Mouse (Mus musculus) stomach, embryonic 15.5 days (tissue): ENCODE data around the gene Tenm2. TPM values are rescaled to one million over a fixed set of nuclear protein-coding genes. Genes with fewer than 3 reads are reported as not detected.

ENCODE experiments used
- ATAC-seq: fragments of 200-750 bp; cut with Nextera tagmentation; 2 replicates; pipeline ENCODE4 v1.8.0; 2017; ENCODE audit warnings: low read depth, moderate number of reproducible peaks, moderate TSS enrichment; ENCODE audit not compliant: insufficient read depth, low FRiP score
- H3K27ac ChIP-seq: fragments of 300-500 bp; sonication (generic); 2 replicates; pipeline ENCODE4 v1.5.1; 2015; ENCODE audit warnings: mild to moderate bottlenecking, inconsistent platforms
- H3K27me3 ChIP-seq: fragments of 300-500 bp; sonication (generic); replicated peaks from 2 replicates; pipeline ENCODE4 v1.6.1; 2015; ENCODE audit warnings: inconsistent platforms
- H3K36me3 ChIP-seq: fragments of 300-500 bp; sonication (generic); 2 replicates; pipeline ENCODE4 v1.6.1; 2015; ENCODE audit warnings: inconsistent platforms
- H3K4me1 ChIP-seq: fragments of 300-500 bp; sonication (generic); 2 replicates; pipeline ENCODE4 v1.6.1; 2015; ENCODE audit warnings: inconsistent platforms
- H3K4me2 ChIP-seq: fragments of 300-500 bp; sonication (generic); 2 replicates; pipeline ENCODE4 v1.6.1; 2015; ENCODE audit warnings: mild to moderate bottlenecking, inconsistent platforms
- H3K4me3 ChIP-seq: fragments of 300-500 bp; sonication (generic); replicated peaks from 2 replicates; pipeline ENCODE4 v1.5.1; 2015; ENCODE audit warnings: inconsistent platforms
- H3K9ac ChIP-seq: fragments of 300-500 bp; sonication (generic); 2 replicates; pipeline ENCODE4 v1.6.1; 2015; ENCODE audit warnings: inconsistent platforms
- H3K9me3 ChIP-seq: fragments of 300-500 bp; sonication (generic); 2 replicates; pipeline ENCODE4 v1.6.1; 2016; ENCODE audit warnings: inconsistent platforms
- WGBS: fragments of 180-500 bp; shearing (Covaris S2); methylation state at CpG from one replicate; pipeline ENCODE4 v1.1.7; 2015; 5-methylcytosine and 5-hydroxymethylcytosine counted together
- polyA plus RNA-seq: library from polyadenylated mRNA; unstranded; fragments of >200 nt; fragmentation: Nextera tagmentation; extraction: Ambion mirVana; gene quantifications from 2 replicates; pipeline ENCODE4 v1.2.1, GENCODE M21; 2015

The Tenm2 gene
- polyA plus RNA-seq, 1 experiment from 2014 or later = 1.6 TPM

DNA sequence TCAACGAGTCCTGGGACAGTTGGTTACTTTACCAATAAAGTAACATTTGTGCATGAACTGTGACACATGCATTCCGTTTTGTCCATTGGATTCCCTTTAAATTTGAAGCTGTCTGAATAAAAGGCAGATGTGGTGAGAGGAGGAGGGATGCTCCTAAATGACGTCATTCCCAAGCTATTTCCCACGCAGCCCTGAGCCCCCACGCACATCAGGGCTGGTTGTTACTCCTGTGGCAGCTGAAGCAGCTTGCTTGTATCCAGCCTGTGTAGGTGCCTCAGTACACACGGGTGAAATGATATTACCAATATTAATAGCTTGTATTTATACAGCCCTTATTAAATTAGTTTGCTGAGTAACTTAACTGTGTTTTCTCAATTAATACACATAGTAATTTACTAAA is 884.0 kb downstream of the Tenm2 start:
- Histone ChIP-seq H3K4me2 (no peak overlapping the region), H3K9me3 (no peaks in the 10 kb centered on the region), H3K4me1 (no peaks in the 10 kb centered on the region), H3K9ac (no peak overlapping the region), H3K27ac (no peak overlapping the region), H3K27me3 (no peaks in the 10 kb centered on the region), H3K36me3 (no peaks in the 10 kb centered on the region), H3K4me3 (no peak overlapping the region)
- ATAC-seq = no peak
- 40% methylated on average over 6 of the region's 6 CpGs for WGBS

- no peak overlapping the region for H3K4me3 ChIP-seq
- no peaks in the 10 kb centered on the region for H3K27me3 ChIP-seq
- no peak overlapping the region for H3K4me2 ChIP-seq
- no peak for ATAC-seq
- no peak overlapping the region for H3K27ac ChIP-seq
- no peaks in the 10 kb centered on the region for H3K4me1 ChIP-seq
- no peak overlapping the region for H3K9ac ChIP-seq
- no peaks in the 10 kb centered on the region for H3K9me3 ChIP-seq
- H3K36me3 ChIP-seq = no peaks in the 10 kb centered on the region
- 70% methylated on average over 6 of the region's 6 CpGs for WGBS
Observed at GRCm38 (mm10) chr11:36351341-36351740, 884.4 kb downstream of the Tenm2 start.

DNA sequence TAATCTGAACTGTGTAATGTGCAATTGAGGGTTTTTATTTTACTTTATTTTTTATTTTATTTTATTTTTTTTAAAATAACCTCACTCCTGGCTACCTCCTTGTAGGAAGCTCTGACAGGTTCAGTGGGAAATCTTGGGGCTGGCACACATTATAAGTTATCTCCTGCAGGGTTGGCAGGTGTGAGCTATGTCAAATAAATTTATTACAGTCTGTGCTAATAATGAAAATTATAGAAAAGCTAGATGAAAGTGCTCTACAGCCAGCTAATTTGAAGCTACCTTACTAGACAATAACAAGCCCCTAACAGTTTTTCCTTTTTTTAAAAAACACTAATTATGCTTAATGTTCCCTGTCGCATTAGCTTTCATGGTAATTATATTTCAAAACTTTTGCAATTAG is 885.5 kb downstream of the Tenm2 start:
- 86% methylated on average over 1 of the region's 1 CpGs for WGBS
- H3K36me3 ChIP-seq = no peaks in the 10 kb centered on the region
- H3K4me1 ChIP-seq = no peaks in the 10 kb centered on the region
- no peaks in the 10 kb centered on the region for H3K27me3 ChIP-seq
- H3K4me3 ChIP-seq = no peak overlapping the region
- H3K4me2 ChIP-seq = no peak overlapping the region
- no peak overlapping the region for H3K9ac ChIP-seq
- ATAC-seq = no peak
- H3K27ac ChIP-seq = no peak overlapping the region
- no peaks in the 10 kb centered on the region for H3K9me3 ChIP-seq

DNA sequence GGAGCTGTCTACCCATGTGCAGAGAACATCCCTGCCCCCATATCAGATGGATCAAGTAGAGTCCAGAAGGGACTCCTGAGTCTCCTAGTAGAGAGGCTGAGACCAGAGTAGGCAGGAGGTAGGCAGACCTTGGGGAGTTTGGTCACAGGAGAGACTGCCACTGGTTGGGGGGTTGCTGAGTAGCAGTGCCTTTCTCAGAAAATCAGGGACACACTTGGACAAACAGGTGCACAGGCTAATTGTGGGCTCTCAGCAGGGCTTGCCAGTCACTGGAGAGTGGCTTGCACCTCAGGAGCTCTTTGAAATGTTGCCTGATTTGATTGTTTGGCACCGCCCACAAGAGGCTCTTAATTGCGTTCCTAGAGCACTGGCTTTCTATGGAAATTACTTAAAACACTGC is 885.9 kb downstream of the Tenm2 start:
- WGBS = 78% methylated on average over 2 of the region's 2 CpGs
- Histone ChIP-seq H3K4me2 (no peak overlapping the region), H3K36me3 (no peaks in the 10 kb centered on the region), H3K27ac (no peak overlapping the region), H3K9me3 (no peaks in the 10 kb centered on the region), H3K4me3 (no peak overlapping the region), H3K27me3 (no peaks in the 10 kb centered on the region), H3K4me1 (no peaks in the 10 kb centered on the region), H3K9ac (no peak overlapping the region)
- no peak for ATAC-seq

- no peak overlapping the region for H3K4me3 ChIP-seq
- H3K27ac ChIP-seq = no peak overlapping the region
- H3K9me3 ChIP-seq = no peaks in the 10 kb centered on the region
- H3K27me3 ChIP-seq = no peaks in the 10 kb centered on the region
- H3K9ac ChIP-seq = no peak overlapping the region
- H3K36me3 ChIP-seq = no peaks in the 10 kb centered on the region
- no peak for ATAC-seq
- 88% methylated on average over 3 of the region's 3 CpGs for WGBS
- no peaks in the 10 kb centered on the region for H3K4me1 ChIP-seq
- H3K4me2 ChIP-seq = no peak overlapping the region
Observed at GRCm38 (mm10) chr11:36341799-36342198, 894.0 kb downstream of the Tenm2 start.

GRCm38 (mm10) chr11:36338424-36338823 is 897.3 kb downstream of the Tenm2 start:
- no peaks in the 10 kb centered on the region for H3K36me3 ChIP-seq
- no peaks in the 10 kb centered on the region for H3K27me3 ChIP-seq
- H3K9me3 ChIP-seq = no peaks in the 10 kb centered on the region
- no peak overlapping the region for H3K4me2 ChIP-seq
- H3K9ac ChIP-seq = no peak overlapping the region
- H3K4me3 ChIP-seq = no peak overlapping the region
- WGBS = 50% methylated on average over 4 of the region's 4 CpGs
- no peak for ATAC-seq
- no peak overlapping the region for H3K27ac ChIP-seq
- H3K4me1 ChIP-seq = no peaks in the 10 kb centered on the region

GRCm38 (mm10) chr11:36337063-36337462 is 898.7 kb downstream of the Tenm2 start:
- H3K4me3 ChIP-seq = no peak overlapping the region
- H3K27ac ChIP-seq = no peak overlapping the region
- no peaks in the 10 kb centered on the region for H3K4me1 ChIP-seq
- no peak overlapping the region for H3K9ac ChIP-seq
- H3K27me3 ChIP-seq = no peaks in the 10 kb centered on the region
- H3K9me3 ChIP-seq = no peaks in the 10 kb centered on the region
- 88% methylated on average over 6 of the region's 6 CpGs for WGBS
- H3K36me3 ChIP-seq = no peaks in the 10 kb centered on the region
- no peak for ATAC-seq
- no peak overlapping the region for H3K4me2 ChIP-seq

GRCm38 (mm10) chr11:36335147-36335546 is 900.6 kb downstream of the Tenm2 start:
- Histone ChIP-seq H3K9ac (no peak overlapping the region), H3K36me3 (no peaks in the 10 kb centered on the region), H3K4me3 (no peak overlapping the region), H3K4me2 (no peak overlapping the region), H3K9me3 (no peaks in the 10 kb centered on the region), H3K4me1 (no peaks in the 10 kb centered on the region), H3K27me3 (no peaks in the 10 kb centered on the region), H3K27ac (no peak overlapping the region)
- 86% methylated on average over 5 of the region's 5 CpGs for WGBS
- no peak for ATAC-seq

GRCm38 (mm10) chr11:36334100-36334735 is 901.5 kb downstream of the Tenm2 start:
- Histone ChIP-seq H3K27ac (no peak overlapping the region), H3K27me3 (no peaks in the 10 kb centered on the region), H3K9me3 (no peaks in the 10 kb centered on the region), H3K4me2 (no peak overlapping the region), H3K4me1 (no peaks in the 10 kb centered on the region), H3K9ac (no peak overlapping the region), H3K4me3 (no peak overlapping the region), H3K36me3 (no peaks in the 10 kb centered on the region)
- WGBS = 11% methylated on average over 7 of the region's 7 CpGs
- ATAC-seq = no peak

- no peaks in the 10 kb centered on the region for H3K27me3 ChIP-seq
- H3K9ac ChIP-seq = no peak overlapping the region
- no peak for ATAC-seq
- H3K4me1 ChIP-seq = no peaks in the 10 kb centered on the region
- no peak overlapping the region for H3K4me3 ChIP-seq
- H3K36me3 ChIP-seq = no peaks in the 10 kb centered on the region
- WGBS = 67% methylated on average over 12 of the region's 12 CpGs
- no peaks in the 10 kb centered on the region for H3K9me3 ChIP-seq
- no peak overlapping the region for H3K4me2 ChIP-seq
- no peak overlapping the region for H3K27ac ChIP-seq
Observed at GRCm38 (mm10) chr11:36332222-36332621, 903.5 kb downstream of the Tenm2 start.

DNA sequence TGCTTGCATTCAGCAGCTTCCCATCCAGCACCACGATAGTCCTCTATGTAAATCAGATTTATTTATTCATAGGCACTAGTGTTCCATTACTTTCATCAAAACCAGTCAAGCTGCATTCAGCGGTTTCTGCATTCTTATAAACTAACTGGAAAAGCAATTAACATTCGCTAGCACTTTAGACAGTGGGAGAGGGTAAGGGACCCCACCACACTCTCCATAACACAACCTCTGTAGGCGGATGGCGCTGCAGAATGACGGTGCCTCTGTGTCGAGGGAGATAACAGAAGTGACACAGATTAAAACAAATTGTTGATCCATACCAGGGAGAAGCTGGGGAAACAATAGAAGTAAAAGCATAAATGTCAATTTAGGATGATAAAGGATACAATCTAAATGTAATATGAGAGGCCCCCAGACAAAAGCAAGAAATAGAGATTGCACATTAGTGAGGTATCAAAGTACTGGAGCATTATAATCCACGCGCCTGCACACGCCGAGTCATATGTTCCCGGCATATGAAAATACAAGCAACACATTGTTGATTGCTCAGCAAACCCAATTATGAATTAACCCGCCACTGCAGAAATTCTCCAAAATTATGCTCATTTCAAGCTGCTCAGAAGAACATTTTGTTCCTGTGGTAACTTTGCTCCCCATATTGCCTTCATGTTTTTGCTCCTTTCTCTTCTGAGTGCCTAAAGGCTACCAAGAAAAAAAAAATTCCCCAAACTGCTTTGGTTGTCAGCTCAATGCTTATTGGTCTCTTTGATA is 904.2 kb downstream of the Tenm2 start:
- no peak overlapping the region for H3K4me3 ChIP-seq
- no peak overlapping the region for H3K4me2 ChIP-seq
- no peaks in the 10 kb centered on the region for H3K27me3 ChIP-seq
- H3K9ac ChIP-seq = no peak overlapping the region
- WGBS = 56% methylated on average over 13 of the region's 13 CpGs
- H3K36me3 ChIP-seq = no peaks in the 10 kb centered on the region
- H3K27ac ChIP-seq = no peak overlapping the region
- ATAC-seq = no peak
- H3K9me3 ChIP-seq = no peaks in the 10 kb centered on the region
- H3K4me1 ChIP-seq = no peaks in the 10 kb centered on the region

DNA sequence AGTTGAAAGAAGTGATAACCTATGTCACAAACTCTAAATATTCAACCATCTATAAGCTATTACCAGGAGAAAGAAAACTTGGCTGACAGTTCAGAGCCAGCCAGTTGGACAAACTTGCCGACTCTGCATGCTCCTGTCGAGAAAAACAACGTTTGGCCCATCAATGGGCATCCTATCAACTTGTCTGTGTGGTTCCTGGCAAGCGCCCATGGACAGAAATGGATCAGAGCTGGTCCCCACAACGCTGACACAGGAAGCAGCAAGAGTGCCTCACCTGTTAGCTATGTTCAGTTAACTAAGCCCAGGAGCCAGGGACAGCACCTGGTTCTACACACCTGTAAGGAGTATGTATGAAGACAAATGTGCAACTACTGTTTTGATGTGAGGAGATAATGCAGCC is 908.5 kb downstream of the Tenm2 start:
- no peak for ATAC-seq
- H3K4me1 ChIP-seq = no peaks in the 10 kb centered on the region
- no peak overlapping the region for H3K9ac ChIP-seq
- no peak overlapping the region for H3K4me3 ChIP-seq
- 77% methylated on average over 5 of the region's 5 CpGs for WGBS
- no peaks in the 10 kb centered on the region for H3K36me3 ChIP-seq
- H3K27ac ChIP-seq = no peak overlapping the region
- H3K27me3 ChIP-seq = no peaks in the 10 kb centered on the region
- no peak overlapping the region for H3K4me2 ChIP-seq
- no peaks in the 10 kb centered on the region for H3K9me3 ChIP-seq
